In genomic region chr2:168268033-168268432, GRCm38 (mm10) we compare ENCODE assay signal across 9 mouse cellular contexts. TPM values are rescaled to one million over a fixed set of nuclear protein-coding genes. Genes with fewer than 3 reads are reported as not detected.
DNase-seq lines count a peak whose midpoint lies in the region; ATAC-seq lines count a peak whose summit lies in the region.
"Had no signal": no experiment of that assay in that cellular context is flagged by ENCODE, and none has a peak within 500 bp of the region (broad histone marks: within the 10 kb centered on the region; RNA-seq: fewer than 3 reads in every experiment).

No protein-coding gene starts in this region.

- H3K9ac ChIP-seq in intestine, embryonic 14.5 days (ENCODE audit: low read length) = no peak overlapping the region
- H3K9ac ChIP-seq: liver, embryonic 13.5 days had no signal

- H3K4me2 ChIP-seq in intestine, embryonic 14.5 days (ENCODE audit: low read length) = peak overlapping the region; percentile 30
- H3K4me2 ChIP-seq: liver, embryonic 13.5 days had no signal

- H3K4me3 ChIP-seq in intestine, embryonic 14.5 days (ENCODE audit: low read depth, low read length) = no peak overlapping the region
- H3K4me3 ChIP-seq: liver, embryonic 13.5 days had no signal

- H3K4me1 ChIP-seq in intestine, embryonic 14.5 days (replicated peaks; ENCODE audit: control insufficient read depth, insufficient read depth, low read length) = no peaks in the 10 kb centered on the region
- H3K4me1 ChIP-seq: liver, embryonic 13.5 days had no signal

- 0 out of 2 replicates have a peak, but pooled peaks have one; percentile 19 for ATAC-seq in common myeloid progenitor, adult 5-6 weeks (replicated peaks; ENCODE audit: low read depth, poor library complexity, severe bottlenecking)
- 0 out of 2 replicates have a peak, but pooled peaks have one; percentile 53 for ATAC-seq in intestine, embryonic 14.5 days (replicated peaks; ENCODE audit: low FRiP score, low TSS enrichment, low read depth)

- no peaks in the 10 kb centered on the region for H3K9me3 ChIP-seq in intestine, embryonic 14.5 days (ENCODE audit: control insufficient read depth, low read length)
- H3K9me3 ChIP-seq: liver, embryonic 13.5 days had no signal

- H3K27ac ChIP-seq in intestine, embryonic 14.5 days (ENCODE audit: low read depth) = no peak overlapping the region
- H3K27ac ChIP-seq: liver, embryonic 13.5 days had no signal

- H3K36me3 ChIP-seq in intestine, embryonic 14.5 days (ENCODE audit: control insufficient read depth, insufficient read depth, low read length) = no peaks in the 10 kb centered on the region
- H3K36me3 ChIP-seq: liver, embryonic 13.5 days had no signal

- 31% methylated on average over 7 of the region's 7 CpGs for WGBS in intestine, embryonic 14.5 days

- peak; percentile 22 for DNase-seq in kidney, adult 18-20 months
- DNase-seq in kidney, adult 8-10 months = no peak
- peak; percentile 77 for DNase-seq in intestine, embryonic 14.5 days (ENCODE audit: low spot score)
- peak; percentile 51 for DNase-seq in lung, postnatal 14 days
- no peak for DNase-seq in spleen, adult 12 weeks (ENCODE audit: low spot score)
- DNase-seq in layer of hippocampus, postnatal 36 days = no peak
- no peak for DNase-seq in cerebellum, adult 9-11 months
- DNase-seq: liver, embryonic 13.5 days had no signal

- H3K27me3 ChIP-seq in intestine, embryonic 14.5 days (replicated peaks; ENCODE audit: control insufficient read depth, insufficient read depth, low read length) = no peaks in the 10 kb centered on the region

RNA-seq across cellular contexts. Expression of gene Kcng1, which starts 13.5 kb away (rescaled TPM):
- total RNA-seq in common myeloid progenitor, adult 5-6 weeks (2017) = 5.1 and 5.7 TPM in 2 replicates
- 11.7 and 12.0 TPM in 2 replicates for polyA plus RNA-seq in intestine, embryonic 14.5 days (2014; fragmentation: Nextera tagmentation; extraction: Ambion mirVana)
- total RNA-seq in layer of hippocampus, postnatal 36 days (2021) = 10 to 100 TPM; 36.3 to 39.0 TPM

RNA-seq across cellular contexts. Expression of gene Mocs3, which starts 37.6 kb away (rescaled TPM):
- total RNA-seq in common myeloid progenitor, adult 5-6 weeks (2017) = 2.2 and 3.3 TPM in 2 replicates
- polyA plus RNA-seq in intestine, embryonic 14.5 days (2014; fragmentation: Nextera tagmentation; extraction: Ambion mirVana) = 7.7 and 7.8 TPM in 2 replicates
- 10 to 100 TPM; 16.3 to 17.8 TPM for total RNA-seq in layer of hippocampus, postnatal 36 days (2021)

RNA-seq across cellular contexts. Expression of gene Dpm1, which starts 37.6 kb away (rescaled TPM):
- total RNA-seq in common myeloid progenitor, adult 5-6 weeks (2017) = 38.1 and 38.8 TPM in 2 replicates
- 76.4 and 76.8 TPM in 2 replicates for polyA plus RNA-seq in intestine, embryonic 14.5 days (2014; fragmentation: Nextera tagmentation; extraction: Ambion mirVana)
- total RNA-seq in layer of hippocampus, postnatal 36 days (2021) = 10 to 100 TPM; 79.7 to 84.2 TPM

RNA-seq across cellular contexts. Expression of gene Gm20716, which starts 37.9 kb away (rescaled TPM):
- 68.1 and 68.7 TPM in 2 replicates for total RNA-seq in common myeloid progenitor, adult 5-6 weeks (2017)
- polyA plus RNA-seq in intestine, embryonic 14.5 days (2014; fragmentation: Nextera tagmentation; extraction: Ambion mirVana) = 23.3 and 24.8 TPM in 2 replicates
- 10 to 100 TPM; 30.1 to 34.0 TPM for total RNA-seq in layer of hippocampus, postnatal 36 days (2021)

Comparison
In these comparisons a context has a peak if more than half of its experiments do, and no peak if none do; other contexts are left out.
1. DNase-seq: peak in kidney, adult 18-20 months (single experiment), intestine, embryonic 14.5 days (single experiment) and lung, postnatal 14 days (single experiment); none in kidney, adult 8-10 months (0 of 2), spleen, adult 12 weeks (single experiment), layer of hippocampus, postnatal 36 days (0 of 2) and cerebellum, adult 9-11 months (single experiment).